In the genomic region with DNA sequence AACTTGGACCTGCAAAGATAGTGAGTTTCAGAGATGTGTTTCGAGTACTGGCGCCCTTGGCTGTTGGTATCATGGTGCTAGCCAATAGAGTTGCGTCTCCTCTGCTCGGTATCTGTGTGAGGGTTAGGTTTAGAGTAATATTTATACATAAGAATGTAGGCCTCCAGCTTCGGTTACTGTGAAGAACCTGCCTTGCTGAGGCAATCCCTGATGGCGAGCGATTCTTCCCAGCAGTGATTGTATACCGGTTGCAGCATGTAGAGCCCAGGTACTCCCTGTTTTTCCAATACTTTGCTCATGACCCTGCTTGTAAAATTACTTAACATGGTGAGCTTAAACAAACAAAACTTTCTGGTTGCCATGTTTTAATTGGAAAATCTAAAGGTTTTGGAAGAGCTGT, we compare ENCODE assay signal across 16 mouse cellular contexts. TPM values are rescaled to one million over a fixed set of nuclear protein-coding genes. Genes with fewer than 3 reads are reported as not detected.
DNase-seq lines count a peak whose midpoint lies in the region; ATAC-seq and TF ChIP-seq lines count a peak whose summit lies in the region.
"Had no signal": no experiment of that assay in that cellular context is flagged by ENCODE, and none has a peak within 500 bp of the region (broad histone marks: within the 10 kb centered on the region; RNA-seq: fewer than 3 reads in every experiment).

No protein-coding gene starts in this region.

- 0 out of 2 replicates have a peak overlapping the region, but pooled peaks have one; percentile 83 for H3K4me2 ChIP-seq in lung, embryonic 14.5 days
- peak overlapping the region; percentile 86 for H3K4me2 ChIP-seq in liver, embryonic 12.5 days
- peak overlapping the region; percentile 74 for H3K4me2 ChIP-seq in neural tube, embryonic 13.5 days

- H3K9me3 ChIP-seq in lung, embryonic 14.5 days (ENCODE audit: low read depth, low read length): no peaks in the 10 kb centered on the region
- no peaks in the 10 kb centered on the region for H3K9me3 ChIP-seq in liver, embryonic 12.5 days (replicated peaks)
- no peaks in the 10 kb centered on the region for H3K9me3 ChIP-seq in neural tube, embryonic 13.5 days
- H3K9me3 ChIP-seq: embryonic facial prominence, embryonic 13.5 days; limb, embryonic 12.5 days had no signal

- H3K36me3 ChIP-seq in lung, embryonic 14.5 days (ENCODE audit: insufficient read depth): peaks cover 32% of the 10 kb centered on the region
- H3K36me3 ChIP-seq in liver, embryonic 12.5 days: peaks cover 50% of the 10 kb centered on the region
- H3K36me3 ChIP-seq in neural tube, embryonic 13.5 days: peaks cover 29% of the 10 kb centered on the region

- H3K27ac ChIP-seq in lung, embryonic 14.5 days (ENCODE audit: low read depth): no peak overlapping the region
- no peak overlapping the region for H3K27ac ChIP-seq in liver, embryonic 12.5 days
- no peak overlapping the region for H3K27ac ChIP-seq in neural tube, embryonic 13.5 days (replicated peaks)
- H3K27ac ChIP-seq: embryonic facial prominence, embryonic 13.5 days; kidney, postnatal 0 days; left cerebral cortex, adult 2 months; limb, embryonic 12.5 days had no signal

- H3K4me3 ChIP-seq in lung, embryonic 14.5 days (ENCODE audit: low read depth, low read length): no peak overlapping the region
- peak overlapping the region; percentile 75 for H3K4me3 ChIP-seq in liver, embryonic 12.5 days
- no peak overlapping the region for H3K4me3 ChIP-seq in neural tube, embryonic 13.5 days
- H3K4me3 ChIP-seq: embryonic facial prominence, embryonic 13.5 days; left cerebral cortex, adult 2 months had no signal

- H3K27me3 ChIP-seq in lung, embryonic 14.5 days (ENCODE audit: insufficient read depth, low read length): no peaks in the 10 kb centered on the region
- H3K27me3 ChIP-seq in liver, embryonic 12.5 days (replicated peaks): no peaks in the 10 kb centered on the region
- no peaks in the 10 kb centered on the region for H3K27me3 ChIP-seq in neural tube, embryonic 13.5 days
- H3K27me3 ChIP-seq: embryonic facial prominence, embryonic 13.5 days; limb, embryonic 12.5 days had no signal

- peak; percentile 70 for DNase-seq in heart, adult 11 months
- DNase-seq in heart, adult 9 months (ENCODE audit: low spot score in 2 of 2): no peak
- no peak for DNase-seq in lung, embryonic 14.5 days
- no peak for DNase-seq in lung, adult 18-20 months
- no peak for DNase-seq in yolk sac, embryonic 10.5 days (ENCODE audit: low spot score)
- DNase-seq: cerebellum, adult 18-20 months; heart, postnatal 10 days; lung, postnatal 14 days; right cerebral cortex, postnatal 4 days had no signal

- 82% methylated on average over 8 of the region's 8 CpGs for WGBS in lung, embryonic 14.5 days
- WGBS in liver, embryonic 12.5 days (ENCODE audit: insufficient replicate concordance): 88% methylated on average over 8 of the region's 8 CpGs
- WGBS in neural tube, embryonic 13.5 days: 96% methylated on average over 8 of the region's 8 CpGs

- peaks cover 9% of the 10 kb centered on the region for H3K4me1 ChIP-seq in lung, embryonic 14.5 days (ENCODE audit: insufficient read depth)
- peaks cover 51% of the 10 kb centered on the region for H3K4me1 ChIP-seq in liver, embryonic 12.5 days
- H3K4me1 ChIP-seq in neural tube, embryonic 13.5 days (replicated peaks): peaks cover 29% of the 10 kb centered on the region

- ATAC-seq in lung, embryonic 14.5 days (ENCODE audit: insufficient read depth): no peak
- no peak for ATAC-seq in liver, embryonic 12.5 days
- no peak for ATAC-seq in neural tube, embryonic 13.5 days (ENCODE audit: low read depth)
- ATAC-seq: intestine, embryonic 16.5 days had no signal

- no peak overlapping the region for H3K9ac ChIP-seq in lung, embryonic 14.5 days
- H3K9ac ChIP-seq in liver, embryonic 12.5 days: peak overlapping the region; percentile 91; the same call in 1 of the 2 replicates
- no peak overlapping the region for H3K9ac ChIP-seq in neural tube, embryonic 13.5 days
- H3K9ac ChIP-seq: embryonic facial prominence, embryonic 13.5 days; limb, embryonic 12.5 days had no signal

- no peak for TF ChIP-seq CTCF in lung, embryonic 14.5 days (IDR thresholded peaks at IDR 0.05; ENCODE audit: low read depth)

RNA-seq across cellular contexts. Expression of a gene that starts 2.3 kb away (rescaled TPM):
- 79.6 and 84.3 TPM in 2 replicates for polyA plus RNA-seq in lung, embryonic 14.5 days (2014; fragmentation: Nextera tagmentation; extraction: Ambion mirVana)
- 134 and 139 TPM in 2 replicates for polyA plus RNA-seq in liver, embryonic 12.5 days (2016; fragmentation: Nextera tagmentation; extraction: Ambion mirVana)
- polyA plus RNA-seq in neural tube, embryonic 13.5 days (2015; fragmentation: Nextera tagmentation; extraction: Ambion mirVana): 139 and 155 TPM in 2 replicates
